Mouse (Mus musculus) kidney, embryonic 16.5 days (tissue): ENCODE results near the gene Dnah14. TPM values are rescaled to one million over a fixed set of nuclear protein-coding genes. Genes with fewer than 3 reads are reported as not detected.

Experiments used
- ATAC-seq: fragments of 200-750 bp; cut with Nextera tagmentation; 2 replicates; pipeline ENCODE4 v1.8.0; 2017; ENCODE audit warnings: moderate TSS enrichment; ENCODE audit not compliant: low FRiP score, low TSS enrichment
- H3K27ac ChIP-seq: fragments of 300-500 bp; sonication (generic); 2 replicates; pipeline ENCODE4 v1.5.1; 2014; ENCODE audit warnings: low read length
- H3K27me3 ChIP-seq: fragments of 300-500 bp; sonication (generic); 2 replicates; pipeline ENCODE4 v1.6.1; 2014; ENCODE audit warnings: low read length, control low read depth, mixed read lengths; ENCODE audit not compliant: insufficient read depth
- H3K36me3 ChIP-seq: fragments of 300-500 bp; sonication (generic); 2 replicates; pipeline ENCODE4 v1.6.1; 2014; ENCODE audit warnings: low read length, control low read depth, mixed read lengths; ENCODE audit not compliant: insufficient read depth
- H3K4me1 ChIP-seq: fragments of 300-500 bp; sonication (generic); 2 replicates; pipeline ENCODE4 v1.6.1; 2014; ENCODE audit warnings: low read length, control low read depth, mixed read lengths; ENCODE audit not compliant: insufficient read depth
- H3K4me2 ChIP-seq: fragments of 300-500 bp; sonication (generic); replicated peaks from 2 replicates; pipeline ENCODE4 v1.6.1; 2014; ENCODE audit warnings: low read depth, low read length
- H3K4me3 ChIP-seq: fragments of 300-500 bp; sonication (generic); 2 replicates; pipeline ENCODE4 v1.5.1; 2014; ENCODE audit warnings: mild to moderate bottlenecking, low read length
- H3K9ac ChIP-seq: fragments of 300-500 bp; sonication (generic); replicated peaks from 2 replicates; pipeline ENCODE4 v1.6.1; 2014; ENCODE audit warnings: low read length
- H3K9me3 ChIP-seq: fragments of 300-500 bp; sonication (generic); 2 replicates; pipeline ENCODE4 v1.6.1; 2016; ENCODE audit warnings: low read length, control low read depth
- WGBS: fragments of 180-500 bp; shearing (Covaris S2); extraction: QIAGEN DNeasy Blood & Tissue Kit; methylation state at CpG from one replicate; pipeline ENCODE4 v1.1.7; 2014; 5-methylcytosine and 5-hydroxymethylcytosine counted together
- polyA plus RNA-seq: library from polyadenylated mRNA; unstranded; fragments of >200 nt; fragmentation: Nextera tagmentation; extraction: Ambion mirVana; gene quantifications from 2 replicates; pipeline ENCODE4 v1.2.1, GENCODE M21; 2015

The Dnah14 gene
- polyA plus RNA-seq, 1 experiment from 2014 or later, result 0.91 TPM

- Histone ChIP-seq H3K9me3 (no peaks in the 10 kb centered on the region), H3K36me3 (no peaks in the 10 kb centered on the region), H3K27ac (no peak overlapping the region), H3K9ac (no peak overlapping the region), H3K4me2 (no peak overlapping the region), H3K4me3 (no peak overlapping the region), H3K4me1 (no peaks in the 10 kb centered on the region), H3K27me3 (no peaks in the 10 kb centered on the region)
- ATAC-seq, result no peak
- WGBS, result 78% methylated on average over 6 of the region's 6 CpGs
Measured at GRCm38 (mm10) chr1:181589116-181589515, 12.8 kb downstream of the Dnah14 start.

GRCm38 (mm10) chr1:181599376-181599775 lies 23.0 kb downstream of the Dnah14 start:
- Histone ChIP-seq H3K36me3 (no peaks in the 10 kb centered on the region), H3K4me2 (no peak overlapping the region), H3K9me3 (no peaks in the 10 kb centered on the region), H3K27me3 (no peaks in the 10 kb centered on the region), H3K27ac (no peak overlapping the region), H3K9ac (no peak overlapping the region), H3K4me3 (no peak overlapping the region), H3K4me1 (no peaks in the 10 kb centered on the region)
- 50% methylated on average over 4 of the region's 4 CpGs for WGBS
- ATAC-seq, result no peak

GRCm38 (mm10) chr1:181611118-181611517 lies 34.8 kb downstream of the Dnah14 start:
- no peak overlapping the region for H3K4me2 ChIP-seq
- no peak overlapping the region for H3K9ac ChIP-seq
- H3K36me3 ChIP-seq, result no peaks in the 10 kb centered on the region
- H3K27ac ChIP-seq, result peak overlapping the region; percentile 34; the same call in 1 of the 2 replicates
- H3K9me3 ChIP-seq, result no peaks in the 10 kb centered on the region
- 66% methylated on average over 3 of the region's 3 CpGs for WGBS
- H3K4me3 ChIP-seq, result no peak overlapping the region
- ATAC-seq, result no peak
- H3K27me3 ChIP-seq, result no peaks in the 10 kb centered on the region
- H3K4me1 ChIP-seq, result 0 out of 2 replicates have a peak, but pooled peaks cover 4% of the 10 kb centered on the region

GRCm38 (mm10) chr1:181615866-181616491 lies 39.6 kb downstream of the Dnah14 start:
- 31% methylated on average over 11 of the region's 11 CpGs for WGBS

GRCm38 (mm10) chr1:181617332-181617731 lies 41.0 kb downstream of the Dnah14 start:
- no peak for ATAC-seq

More at GRCm38 (mm10) chr1:181615866-181616491, 39.6 kb downstream of the Dnah14 start:
- H3K4me2 ChIP-seq, result no peak overlapping the region
- no peak overlapping the region for H3K27ac ChIP-seq
- H3K9ac ChIP-seq, result no peak overlapping the region
- 0 out of 2 replicates have a peak, but pooled peaks cover 4% of the 10 kb centered on the region for H3K4me1 ChIP-seq
- no peaks in the 10 kb centered on the region for H3K9me3 ChIP-seq
- no peaks in the 10 kb centered on the region for H3K27me3 ChIP-seq
- no peaks in the 10 kb centered on the region for H3K36me3 ChIP-seq
- no peak overlapping the region for H3K4me3 ChIP-seq
- ATAC-seq, result no peak; the same call in 1 of the 2 replicates

GRCm38 (mm10) chr1:181623149-181623680 lies 46.9 kb downstream of the Dnah14 start:
- Histone ChIP-seq H3K4me3 (no peak overlapping the region), H3K27ac (no peak overlapping the region), H3K9ac (no peak overlapping the region), H3K4me2 (no peak overlapping the region), H3K9me3 (no peaks in the 10 kb centered on the region), H3K36me3 (no peaks in the 10 kb centered on the region), H3K4me1 (no peaks in the 10 kb centered on the region), H3K27me3 (no peaks in the 10 kb centered on the region)
- ATAC-seq, result no peak
- 57% methylated on average over 6 of the region's 6 CpGs for WGBS

More at GRCm38 (mm10) chr1:181617332-181617731, 41.0 kb downstream of the Dnah14 start:
- 54% methylated on average over 5 of the region's 5 CpGs for WGBS
- Histone ChIP-seq H3K4me3 (no peak overlapping the region), H3K36me3 (no peaks in the 10 kb centered on the region), H3K9ac (no peak overlapping the region), H3K4me1 (no peaks in the 10 kb centered on the region), H3K4me2 (no peak overlapping the region), H3K27me3 (no peaks in the 10 kb centered on the region), H3K9me3 (no peaks in the 10 kb centered on the region), H3K27ac (no peak overlapping the region)

GRCm38 (mm10) chr1:181624876-181625275 lies 48.5 kb downstream of the Dnah14 start:
- Histone ChIP-seq H3K4me2 (no peak overlapping the region), H3K27me3 (no peaks in the 10 kb centered on the region), H3K36me3 (no peaks in the 10 kb centered on the region), H3K27ac (no peak overlapping the region), H3K9me3 (no peaks in the 10 kb centered on the region), H3K4me3 (no peak overlapping the region), H3K9ac (no peak overlapping the region), H3K4me1 (no peaks in the 10 kb centered on the region)
- ATAC-seq, result no peak
- 74% methylated on average over 8 of the region's 8 CpGs for WGBS

GRCm38 (mm10) chr1:181628276-181628675 lies 51.9 kb downstream of the Dnah14 start:
- Histone ChIP-seq H3K4me1 (no peaks in the 10 kb centered on the region), H3K27me3 (no peaks in the 10 kb centered on the region), H3K4me3 (no peak overlapping the region), H3K9me3 (no peaks in the 10 kb centered on the region), H3K4me2 (no peak overlapping the region), H3K27ac (no peak overlapping the region), H3K36me3 (no peaks in the 10 kb centered on the region), H3K9ac (no peak overlapping the region)
- ATAC-seq, result no peak
- 60% methylated on average over 6 of the region's 6 CpGs for WGBS

- no peaks in the 10 kb centered on the region for H3K9me3 ChIP-seq
- H3K4me1 ChIP-seq, result no peaks in the 10 kb centered on the region
- H3K27ac ChIP-seq, result no peak overlapping the region
- ATAC-seq, result no peak
- H3K9ac ChIP-seq, result no peak overlapping the region
- no peak overlapping the region for H3K4me2 ChIP-seq
- no peaks in the 10 kb centered on the region for H3K36me3 ChIP-seq
- no peaks in the 10 kb centered on the region for H3K27me3 ChIP-seq
- no peak overlapping the region for H3K4me3 ChIP-seq
- WGBS, result 73% methylated on average over 4 of the region's 4 CpGs
Measured at GRCm38 (mm10) chr1:181631371-181631770, 55.0 kb downstream of the Dnah14 start.

GRCm38 (mm10) chr1:181637997-181638713 lies 61.8 kb downstream of the Dnah14 start:
- H3K9ac ChIP-seq, result no peak overlapping the region
- no peaks in the 10 kb centered on the region for H3K36me3 ChIP-seq
- H3K4me1 ChIP-seq, result no peaks in the 10 kb centered on the region
- H3K27ac ChIP-seq, result no peak overlapping the region
- 81% methylated on average over 12 of the region's 12 CpGs for WGBS
- no peak overlapping the region for H3K4me3 ChIP-seq
- no peaks in the 10 kb centered on the region for H3K9me3 ChIP-seq
- H3K27me3 ChIP-seq, result no peaks in the 10 kb centered on the region
- ATAC-seq, result no peak
- H3K4me2 ChIP-seq, result no peak overlapping the region
